Mouse (Mus musculus) telencephalon, adult 2 months (tissue): ENCODE results near the gene Tmprss7.

Experiments
- DNase-seq: peaks from one replicate; pipeline ENCODE4 v3.0.0-alpha.2; 2011; ENCODE audit warnings: low read depth, low spot score

Gene Tmprss7

GRCm38 (mm10) chr16:45629497-45630105, 63.9 kb downstream of the Tmprss7 start:
- DNase-seq: no peak

GRCm38 (mm10) chr16:45625342-45625741, 68.1 kb downstream of the Tmprss7 start:
- no peak for DNase-seq

GRCm38 (mm10) chr16:45624791-45625190, 68.7 kb downstream of the Tmprss7 start:
- DNase-seq: no peak

- DNase-seq: no peak
Observed at GRCm38 (mm10) chr16:45623230-45623629, 70.2 kb downstream of the Tmprss7 start.

- no peak for DNase-seq
Observed at GRCm38 (mm10) chr16:45619751-45620375, 73.6 kb downstream of the Tmprss7 start.

GRCm38 (mm10) chr16:45615944-45616343, 77.5 kb downstream of the Tmprss7 start:
- DNase-seq: no peak

GRCm38 (mm10) chr16:45613247-45613646, 80.2 kb downstream of the Tmprss7 start:
- DNase-seq: no peak

- no peak for DNase-seq
Observed at GRCm38 (mm10) chr16:45610267-45610666, 83.2 kb downstream of the Tmprss7 start, which contains the start of gene Gcsam. Gcsam (plus strand) TSS chr16:45610380.

GRCm38 (mm10) chr16:45609300-45609699, 84.2 kb downstream of the Tmprss7 start:
- DNase-seq: no peak

- peak; percentile 31 for DNase-seq
Observed at GRCm38 (mm10) chr16:45608481-45608954, 84.9 kb downstream of the Tmprss7 start.
